Mouse (Mus musculus) midbrain, embryonic 10.5 days (tissue): ENCODE results near the gene Papss2. TPM values are rescaled to one million over a fixed set of nuclear protein-coding genes. Genes with fewer than 3 reads are reported as not detected.

Experiments
- DNase-seq: peaks from one replicate; pipeline ENCODE4 v3.0.0-alpha.2; 2017; ENCODE audit warnings: low spot score
- H3K27ac ChIP-seq: fragments of 300-500 bp; sonication (generic); replicated peaks from 2 replicates; pipeline ENCODE4 v1.5.1; 2016; ENCODE audit warnings: mild to moderate bottlenecking
- H3K27me3 ChIP-seq: fragments of 300-500 bp; sonication (generic); 2 replicates; pipeline ENCODE4 v1.6.1; 2016; ENCODE audit warnings: low read depth, mild to moderate bottlenecking; ENCODE audit not compliant: poor library complexity, severe bottlenecking
- H3K36me3 ChIP-seq: fragments of 300-500 bp; sonication (generic); 2 replicates; pipeline ENCODE4 v1.6.1; 2016; ENCODE audit warnings: mild to moderate bottlenecking, moderate library complexity
- H3K4me1 ChIP-seq: fragments of 300-500 bp; sonication (generic); 2 replicates; pipeline ENCODE4 v1.6.1; 2016
- H3K4me3 ChIP-seq: fragments of 300-500 bp; sonication (generic); 2 replicates; pipeline ENCODE4 v1.5.1; 2016; ENCODE audit warnings: mild to moderate bottlenecking, moderate library complexity
- H3K9me3 ChIP-seq: fragments of 300-500 bp; sonication (generic); replicated peaks from 2 replicates; pipeline ENCODE4 v1.6.1; 2016; ENCODE audit warnings: mild to moderate bottlenecking
- WGBS: fragments of 180-500 bp; shearing (Covaris S2); methylation state at CpG from one replicate; pipeline ENCODE4 v1.1.7; 2016; 5-methylcytosine and 5-hydroxymethylcytosine counted together
- polyA plus RNA-seq: library from polyadenylated mRNA; unstranded; fragments of >200 nt; fragmentation: Nextera tagmentation; extraction: Ambion mirVana; gene quantifications from 2 replicates; pipeline ENCODE4 v1.2.1, GENCODE M21; 2016

Gene Papss2
- polyA plus RNA-seq, 1 experiment from 2014 or later = 0.68 TPM

DNA sequence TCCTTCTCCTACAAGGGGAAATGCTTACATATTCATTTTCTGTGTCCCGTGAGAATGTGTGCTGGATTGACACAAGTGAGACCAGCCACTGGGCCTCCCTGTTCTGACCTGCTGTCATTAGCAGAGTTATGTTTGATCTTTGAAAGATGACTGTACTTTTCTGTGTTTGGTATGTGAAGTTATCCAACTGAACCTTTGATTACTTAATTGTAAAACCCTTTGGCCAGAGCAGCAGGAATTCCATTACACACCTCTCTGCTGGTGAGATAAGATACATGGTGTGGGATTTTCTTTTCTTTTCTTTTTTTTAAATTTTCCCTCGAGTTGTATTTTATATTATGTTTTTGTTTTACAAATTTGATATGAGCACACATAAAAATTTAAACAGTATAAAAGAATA lies 23.4 kb upstream of the Papss2 start:
- Histone ChIP-seq H3K9me3 (no peaks in the 10 kb centered on the region), H3K4me3 (no peak overlapping the region), H3K36me3 (no peaks in the 10 kb centered on the region), H3K27ac (no peak overlapping the region), H3K4me1 (no peaks in the 10 kb centered on the region), H3K27me3 (no peaks in the 10 kb centered on the region)
- WGBS = 84% methylated on average over 2 of the region's 2 CpGs
- no peak for DNase-seq

DNA sequence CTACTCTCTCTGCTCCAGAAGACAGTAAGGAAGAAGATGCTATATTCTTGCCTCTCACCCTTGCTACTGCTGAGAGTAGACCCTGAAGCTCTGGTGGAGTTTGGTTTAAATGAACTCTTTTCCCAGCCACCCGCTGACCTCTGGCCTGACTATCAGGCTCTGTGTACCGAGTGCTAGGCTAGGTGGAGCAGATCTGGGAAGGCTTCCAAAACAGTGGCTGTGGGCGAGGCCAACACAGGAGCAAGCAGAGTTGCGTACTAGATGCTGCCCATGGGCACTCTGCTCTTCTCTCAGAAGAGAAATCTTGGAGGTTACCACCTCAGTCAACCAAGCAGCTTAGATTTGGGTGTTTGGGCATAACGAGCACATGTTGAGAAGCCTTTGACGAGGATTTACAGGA lies 22.3 kb upstream of the Papss2 start:
- Histone ChIP-seq H3K9me3 (no peaks in the 10 kb centered on the region), H3K36me3 (no peaks in the 10 kb centered on the region), H3K27ac (no peak overlapping the region), H3K4me3 (no peak overlapping the region), H3K4me1 (no peaks in the 10 kb centered on the region), H3K27me3 (no peaks in the 10 kb centered on the region)
- whole genome bisulfite sequencing = 90% methylated on average over 6 of the region's 6 CpGs
- no peak for DNase-seq

DNA sequence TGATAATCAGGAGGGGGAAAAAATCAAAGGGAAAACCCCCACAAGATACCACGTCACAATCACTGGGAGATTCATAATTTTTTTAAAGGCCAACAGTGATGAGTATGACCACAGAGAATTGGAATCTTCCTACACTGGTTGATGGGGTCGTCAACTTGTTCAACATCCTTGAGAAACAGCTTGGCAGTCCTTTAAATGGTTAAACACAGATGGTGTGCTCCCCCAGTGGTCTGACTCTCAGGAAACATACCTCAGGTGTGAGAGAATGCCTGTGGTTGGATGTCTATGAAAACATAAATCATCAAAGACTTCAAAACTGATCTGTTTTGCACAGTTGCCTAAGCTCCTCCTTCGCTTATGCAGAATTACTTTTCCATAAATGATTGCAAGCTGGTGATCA lies 20.7 kb upstream of the Papss2 start:
- no peaks in the 10 kb centered on the region for H3K9me3 ChIP-seq
- no peaks in the 10 kb centered on the region for H3K4me1 ChIP-seq
- H3K4me3 ChIP-seq = no peak overlapping the region
- no peak for DNase-seq
- no peaks in the 10 kb centered on the region for H3K36me3 ChIP-seq
- no peak overlapping the region for H3K27ac ChIP-seq
- no peaks in the 10 kb centered on the region for H3K27me3 ChIP-seq
- 86% methylated on average over 3 of the region's 3 CpGs for WGBS

DNA sequence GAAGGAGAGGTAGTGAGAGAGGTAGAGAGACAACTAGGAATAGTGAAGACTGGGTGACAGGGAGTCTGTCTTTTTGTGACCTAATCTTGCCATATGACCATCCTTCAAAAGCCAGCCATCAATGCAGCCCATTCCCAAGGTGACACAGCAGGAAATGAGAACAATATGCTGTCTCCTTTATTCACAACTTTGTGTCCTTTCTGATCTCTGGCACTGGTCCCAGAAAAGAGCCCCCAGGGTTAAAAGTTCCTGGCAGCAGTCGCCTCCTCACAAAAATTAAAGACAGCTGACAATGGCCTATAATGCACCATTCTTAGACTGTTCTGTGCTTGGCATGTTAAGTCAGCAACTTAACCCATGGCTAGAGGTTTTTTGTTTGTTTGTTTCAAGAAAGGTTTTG lies 17.8 kb upstream of the Papss2 start:
- no peaks in the 10 kb centered on the region for H3K36me3 ChIP-seq
- no peaks in the 10 kb centered on the region for H3K9me3 ChIP-seq
- no peak overlapping the region for H3K4me3 ChIP-seq
- no peaks in the 10 kb centered on the region for H3K27me3 ChIP-seq
- WGBS = 45% methylated on average over 1 of the region's 1 CpGs
- DNase-seq = no peak
- H3K4me1 ChIP-seq = no peaks in the 10 kb centered on the region
- H3K27ac ChIP-seq = no peak overlapping the region

DNA sequence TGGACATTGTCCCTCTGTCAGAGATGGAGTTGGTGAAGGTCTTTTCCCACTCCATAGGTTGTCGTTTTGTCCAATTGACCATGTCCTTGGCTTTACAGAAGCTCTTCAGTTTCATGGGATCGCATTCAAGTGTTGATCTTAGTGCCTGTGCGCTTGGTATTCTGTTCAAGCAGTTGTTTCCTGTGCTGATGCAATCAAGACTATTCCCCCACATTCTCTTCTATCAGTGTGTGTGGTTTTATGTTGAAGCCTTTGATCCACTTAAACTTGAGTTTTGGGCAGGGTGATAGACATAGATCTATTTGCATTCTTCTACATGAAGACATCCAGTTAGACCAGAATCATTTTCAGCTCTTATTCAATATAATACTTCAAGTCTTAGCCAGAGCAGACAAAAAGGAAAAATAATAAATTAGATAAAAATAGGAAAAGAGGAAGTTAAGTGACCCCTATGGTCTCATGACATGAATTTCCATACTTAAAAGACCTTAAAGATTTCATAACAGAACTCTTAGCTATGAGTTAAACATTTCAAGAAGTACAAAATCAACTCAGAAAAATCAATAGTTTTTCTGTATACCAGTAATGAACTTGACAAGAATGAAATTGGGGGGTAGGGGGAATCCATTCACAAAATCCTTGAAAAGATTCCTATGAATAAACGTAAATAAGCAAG lies 12.4 kb upstream of the Papss2 start:
- Histone ChIP-seq H3K4me1 (no peaks in the 10 kb centered on the region; the same call in 1 of the 2 replicates), H3K9me3 (peaks cover 6% of the 10 kb centered on the region; the same call in 1 of the 2 replicates), H3K27me3 (no peaks in the 10 kb centered on the region), H3K4me3 (no peak overlapping the region), H3K36me3 (no peaks in the 10 kb centered on the region), H3K27ac (no peak overlapping the region)
- no peak for DNase-seq
- 83% methylated on average over 4 of the region's 4 CpGs for WGBS

DNA sequence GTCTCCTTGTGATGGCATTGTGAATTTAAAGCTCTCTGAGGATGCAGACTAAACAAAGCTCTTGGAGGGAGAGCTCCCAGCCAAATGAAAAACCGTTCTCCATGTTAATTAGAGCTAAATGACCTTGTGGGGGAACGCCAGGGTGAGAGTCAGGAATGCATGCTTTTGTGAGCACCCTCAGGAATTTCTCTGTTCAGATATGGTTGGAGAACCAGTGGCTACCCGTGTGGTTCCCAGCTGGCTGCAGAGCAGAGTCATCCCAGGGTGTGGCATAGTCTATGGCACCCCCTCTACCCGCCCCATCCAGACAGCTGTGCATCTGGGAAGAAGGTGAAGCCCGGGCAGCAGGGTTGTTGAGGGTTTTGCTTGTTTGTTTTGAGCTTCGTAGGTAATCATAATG lies 7.9 kb upstream of the Papss2 start:
- no peak for DNase-seq
- Histone ChIP-seq H3K4me1 (no peaks in the 10 kb centered on the region; the same call in 1 of the 2 replicates), H3K36me3 (no peaks in the 10 kb centered on the region), H3K9me3 (peaks cover 6% of the 10 kb centered on the region; the same call in 1 of the 2 replicates), H3K4me3 (no peak overlapping the region), H3K27ac (no peak overlapping the region), H3K27me3 (no peaks in the 10 kb centered on the region)
- 61% methylated on average over 6 of the region's 6 CpGs for WGBS

DNA sequence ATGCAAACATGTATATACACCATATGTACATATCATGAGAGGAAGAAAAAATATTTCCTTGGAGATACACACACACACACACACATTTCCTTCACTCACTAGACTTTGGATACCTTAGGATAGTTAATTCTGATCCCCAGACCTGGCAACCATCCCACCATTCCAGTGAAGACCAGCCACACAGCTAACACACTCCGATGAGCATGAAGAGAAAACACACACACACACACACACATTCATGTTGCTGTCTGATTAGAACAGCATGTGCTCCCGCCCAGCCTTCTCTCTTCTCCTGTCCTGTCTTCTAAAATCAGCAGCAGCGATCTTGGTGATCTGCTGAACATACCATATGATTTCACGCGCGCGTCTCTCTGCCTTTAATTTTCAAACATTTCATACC lies 2.8 kb upstream of the Papss2 start:
- no peak overlapping the region for H3K27ac ChIP-seq
- H3K4me1 ChIP-seq = peaks cover 10% of the 10 kb centered on the region
- H3K36me3 ChIP-seq = no peaks in the 10 kb centered on the region
- H3K9me3 ChIP-seq = no peaks in the 10 kb centered on the region
- WGBS = 92% methylated on average over 7 of the region's 7 CpGs
- no peak for DNase-seq
- peaks cover 41% of the 10 kb centered on the region for H3K27me3 ChIP-seq
- H3K4me3 ChIP-seq = no peak overlapping the region

DNA sequence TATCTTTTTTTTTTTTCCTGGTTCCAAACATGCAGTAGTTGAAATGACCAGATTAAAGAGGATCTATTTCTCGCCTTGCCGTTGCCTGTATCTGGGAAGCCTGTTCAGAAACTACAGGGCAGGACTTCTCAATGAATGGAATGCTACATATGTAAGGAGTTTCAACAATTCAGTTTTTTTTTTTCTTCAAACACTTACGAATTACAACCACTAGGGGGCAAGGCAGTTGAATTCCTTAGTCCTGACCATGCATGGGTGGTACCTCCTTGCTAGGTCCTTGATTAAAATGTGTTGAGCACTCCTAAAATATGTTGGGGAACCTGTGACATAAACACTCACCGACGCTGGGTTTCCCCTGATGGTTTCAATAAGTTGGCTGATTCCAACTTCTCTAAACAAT lies 1.7 kb upstream of the Papss2 start:
- DNase-seq = no peak
- Histone ChIP-seq H3K27me3 (peaks cover 50% of the 10 kb centered on the region), H3K4me1 (peaks cover 10% of the 10 kb centered on the region), H3K9me3 (no peaks in the 10 kb centered on the region), H3K36me3 (no peaks in the 10 kb centered on the region), H3K27ac (no peak overlapping the region), H3K4me3 (no peak overlapping the region)
- WGBS = 81% methylated on average over 5 of the region's 5 CpGs

DNA sequence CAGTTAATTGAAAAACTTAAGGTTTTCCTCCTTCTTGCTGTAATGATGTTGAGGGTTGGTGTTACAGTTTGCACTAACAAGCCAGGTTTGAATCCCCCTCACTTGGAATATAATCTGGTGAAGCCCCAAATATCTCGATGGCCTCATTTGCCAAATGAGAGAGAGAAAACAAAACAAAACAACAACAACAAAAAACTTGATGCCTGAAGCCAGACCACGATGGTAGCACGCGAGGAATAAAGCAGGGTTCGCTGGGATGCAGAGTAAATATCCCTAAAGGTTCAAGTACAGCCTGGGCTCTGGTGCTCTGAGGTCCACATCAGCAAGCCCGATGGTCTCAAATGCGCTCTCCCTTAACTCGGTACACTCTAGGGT lies 472 bp upstream of the Papss2 start:
- Histone ChIP-seq H3K4me1 (peaks cover 10% of the 10 kb centered on the region), H3K4me3 (peak overlapping the region; percentile 68), H3K9me3 (no peaks in the 10 kb centered on the region), H3K36me3 (no peaks in the 10 kb centered on the region), H3K27ac (peak overlapping the region; percentile 70; the same call in 1 of the 2 replicates), H3K27me3 (peaks cover 50% of the 10 kb centered on the region)
- DNase-seq = no peak
- 21% methylated on average over 8 of the region's 8 CpGs for WGBS

DNA sequence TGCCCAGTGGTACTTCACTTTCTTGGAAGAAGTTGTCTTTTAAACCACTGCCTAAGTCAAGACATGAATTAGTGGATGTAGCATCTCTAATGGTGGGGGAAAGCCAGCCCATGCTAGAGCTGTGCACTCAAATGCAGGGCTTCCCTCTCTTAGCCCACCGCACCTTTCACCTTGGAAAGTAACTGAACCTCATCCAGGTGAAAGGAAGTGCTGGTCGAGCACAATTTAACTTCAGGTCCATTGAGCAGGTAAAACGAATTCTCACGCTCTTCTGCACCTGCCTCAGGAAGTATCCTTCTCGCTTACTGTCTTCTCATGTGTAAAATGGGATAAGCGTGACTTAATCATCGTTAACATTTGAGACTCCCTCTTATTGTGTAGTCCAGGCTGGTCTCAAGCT lies 3.4 kb downstream of the Papss2 start:
- Histone ChIP-seq H3K27me3 (peaks cover 46% of the 10 kb centered on the region), H3K36me3 (no peaks in the 10 kb centered on the region), H3K27ac (no peak overlapping the region), H3K4me3 (no peak overlapping the region), H3K4me1 (peaks cover 17% of the 10 kb centered on the region), H3K9me3 (no peaks in the 10 kb centered on the region)
- no peak for DNase-seq
- WGBS = 78% methylated on average over 7 of the region's 7 CpGs

DNA sequence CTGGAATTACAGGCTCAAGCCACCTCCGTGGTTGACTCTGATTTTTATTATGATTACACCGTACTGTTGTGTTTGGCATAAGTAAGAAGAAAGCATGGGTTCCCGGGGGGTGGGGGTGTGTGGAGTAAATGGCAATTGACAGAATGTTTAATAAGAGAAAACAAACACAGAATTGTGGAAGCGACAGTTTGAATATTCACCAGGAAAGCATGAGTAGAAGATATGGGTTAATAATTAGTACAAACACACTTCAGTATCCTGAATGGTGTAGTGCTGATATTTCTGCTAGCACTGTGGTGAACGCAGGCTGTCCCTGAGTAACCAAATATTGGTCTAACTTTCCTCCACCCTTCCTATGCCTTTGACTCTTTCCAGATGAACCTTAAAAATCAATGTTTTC lies 3.8 kb downstream of the Papss2 start:
- Histone ChIP-seq H3K4me3 (no peak overlapping the region), H3K4me1 (peaks cover 19% of the 10 kb centered on the region), H3K9me3 (no peaks in the 10 kb centered on the region), H3K27me3 (peaks cover 42% of the 10 kb centered on the region), H3K36me3 (no peaks in the 10 kb centered on the region), H3K27ac (no peak overlapping the region)
- DNase-seq = no peak
- WGBS = 84% methylated on average over 5 of the region's 5 CpGs

DNA sequence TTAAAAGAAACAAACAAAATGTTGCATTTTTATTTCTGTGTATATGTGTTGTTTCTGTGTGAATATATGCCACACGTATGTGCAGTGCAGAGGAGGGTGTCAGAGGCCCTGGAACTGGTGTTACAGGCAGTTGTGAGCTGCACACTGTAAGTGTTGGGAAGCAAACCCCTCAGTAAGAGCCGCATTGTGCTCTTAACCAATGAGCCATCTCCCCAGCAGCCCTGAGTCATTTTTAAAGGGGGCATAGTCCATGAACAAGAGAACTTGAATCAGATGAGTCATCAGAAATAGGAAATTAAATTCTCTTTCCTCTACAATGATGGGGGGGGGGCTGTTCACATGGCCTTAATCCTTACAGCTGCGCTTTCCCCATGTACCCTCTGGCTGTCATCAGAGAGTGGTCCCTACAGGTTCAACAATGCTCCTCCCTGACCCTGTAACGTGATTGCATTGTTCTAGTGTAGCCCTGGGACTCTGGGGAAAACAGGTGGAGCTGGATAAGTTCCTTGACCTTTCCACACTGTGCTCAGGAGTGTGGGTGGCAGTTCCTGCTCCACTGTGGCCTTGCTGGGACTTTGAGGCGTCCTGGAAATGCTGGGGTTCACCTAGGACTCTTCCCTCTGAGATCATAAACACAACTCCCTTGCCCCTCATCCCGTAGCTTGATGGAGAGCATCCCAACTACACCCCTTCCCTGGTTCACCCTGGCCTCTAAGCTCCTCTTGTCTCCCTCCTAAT lies 5.6 kb downstream of the Papss2 start:
- Histone ChIP-seq H3K4me1 (peaks cover 9% of the 10 kb centered on the region), H3K36me3 (no peaks in the 10 kb centered on the region), H3K9me3 (no peaks in the 10 kb centered on the region), H3K4me3 (no peak overlapping the region), H3K27me3 (peaks cover 24% of the 10 kb centered on the region), H3K27ac (no peak overlapping the region)
- DNase-seq = no peak
- WGBS = 64% methylated on average over 6 of the region's 6 CpGs

DNA sequence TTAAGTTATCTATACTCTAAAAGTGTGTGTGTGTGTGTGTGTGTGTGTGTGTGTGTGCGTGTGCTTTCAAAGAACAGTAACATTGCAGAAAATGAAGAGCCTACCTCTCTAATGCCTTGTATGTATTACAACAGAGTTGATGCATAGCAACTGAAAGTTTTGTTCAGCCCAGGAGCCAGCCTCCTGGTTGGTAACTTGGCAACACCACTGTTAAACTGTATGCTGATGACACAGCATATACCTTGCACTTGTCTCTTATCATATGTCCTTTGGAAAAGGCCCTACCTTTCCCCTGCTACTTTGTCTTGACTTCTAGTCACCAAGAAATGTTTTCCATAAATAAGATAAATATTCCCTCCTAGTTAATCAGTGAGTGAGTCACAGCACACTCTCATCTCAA lies 7.9 kb downstream of the Papss2 start:
- Histone ChIP-seq H3K4me3 (no peak overlapping the region), H3K4me1 (peaks cover 9% of the 10 kb centered on the region), H3K9me3 (no peaks in the 10 kb centered on the region), H3K27ac (no peak overlapping the region), H3K36me3 (no peaks in the 10 kb centered on the region), H3K27me3 (peaks cover 2% of the 10 kb centered on the region; the same call in 1 of the 2 replicates)
- no peak for DNase-seq
- WGBS = 94% methylated on average over 1 of the region's 1 CpGs
